Mouse (Mus musculus) hindbrain, embryonic 12.5 days (tissue): Measurements from ENCODE around the gene Prdx2. TPM values are rescaled to one million over a fixed set of nuclear protein-coding genes. Genes with fewer than 3 reads are reported as not detected.

Source experiments
- ATAC-seq: fragments of 200-750 bp; cut with Nextera tagmentation; 2 replicates; pipeline ENCODE4 v1.8.0; 2017; ENCODE audit warnings: moderate TSS enrichment; ENCODE audit not compliant: low FRiP score
- H3K27ac ChIP-seq: fragments of 300-500 bp; sonication (generic); 2 replicates; pipeline ENCODE4 v1.5.1; 2016; ENCODE audit warnings: mild to moderate bottlenecking
- H3K27me3 ChIP-seq: fragments of 300-500 bp; sonication (generic); 2 replicates; pipeline ENCODE4 v1.6.1; 2016; ENCODE audit warnings: mild to moderate bottlenecking
- H3K36me3 ChIP-seq: fragments of 300-500 bp; sonication (generic); 2 replicates; pipeline ENCODE4 v1.6.1; 2016; ENCODE audit warnings: mild to moderate bottlenecking
- H3K4me1 ChIP-seq: fragments of 300-500 bp; sonication (generic); 2 replicates; pipeline ENCODE4 v1.6.1; 2016
- H3K4me2 ChIP-seq: fragments of 300-500 bp; sonication (generic); replicated peaks from 2 replicates; pipeline ENCODE4 v1.6.1; 2016; ENCODE audit warnings: mild to moderate bottlenecking
- H3K4me3 ChIP-seq: fragments of 300-500 bp; sonication (generic); 2 replicates; pipeline ENCODE4 v1.5.1; 2016; ENCODE audit warnings: mild to moderate bottlenecking
- H3K9ac ChIP-seq: fragments of 300-500 bp; sonication (generic); 2 replicates; pipeline ENCODE4 v1.6.1; 2016; ENCODE audit warnings: mild to moderate bottlenecking, moderate library complexity
- H3K9me3 ChIP-seq: fragments of 300-500 bp; sonication (generic); replicated peaks from 2 replicates; pipeline ENCODE4 v1.6.1; 2016; ENCODE audit warnings: mild to moderate bottlenecking
- WGBS: fragments of 180-500 bp; shearing (Covaris S2); methylation state at CpG from one replicate; pipeline ENCODE4 v1.1.7; 2016; 5-methylcytosine and 5-hydroxymethylcytosine counted together
- polyA plus RNA-seq: library from polyadenylated mRNA; unstranded; fragments of >200 nt; fragmentation: Nextera tagmentation; extraction: Ambion mirVana; gene quantifications from 2 replicates; pipeline ENCODE4 v1.2.1, GENCODE M21; 2016

The Prdx2 gene
- polyA plus RNA-seq, 1 experiment from 2014 or later, result 1,187 TPM

DNA sequence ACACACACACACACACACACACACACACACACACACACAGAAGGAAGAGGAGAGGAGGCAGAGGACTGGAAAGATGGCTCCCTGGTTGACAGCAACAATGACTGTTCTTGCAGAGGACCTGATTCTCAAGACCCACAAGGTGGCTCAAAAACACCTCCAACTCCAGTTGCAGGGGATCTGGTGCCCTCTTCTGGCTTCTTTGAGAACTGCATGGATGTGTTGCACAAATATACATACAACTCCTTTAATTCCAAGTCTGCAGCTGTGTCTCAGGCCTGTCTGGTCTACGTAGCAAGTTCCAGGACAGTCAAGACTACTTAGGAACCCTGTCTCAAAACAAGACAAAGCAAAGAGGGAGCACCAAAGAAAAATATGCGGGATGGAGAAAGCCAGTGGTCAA lies 12.6 kb upstream of the Prdx2 start:
- Histone ChIP-seq H3K27me3 (peaks cover 13% of the 10 kb centered on the region), H3K27ac (no peak overlapping the region), H3K36me3 (peaks cover 22% of the 10 kb centered on the region), H3K9ac (no peak overlapping the region), H3K9me3 (no peaks in the 10 kb centered on the region), H3K4me1 (no peaks in the 10 kb centered on the region), H3K4me3 (no peak overlapping the region), H3K4me2 (no peak overlapping the region)
- no peak for ATAC-seq
- 45% methylated on average over 2 of the region's 2 CpGs for WGBS

DNA sequence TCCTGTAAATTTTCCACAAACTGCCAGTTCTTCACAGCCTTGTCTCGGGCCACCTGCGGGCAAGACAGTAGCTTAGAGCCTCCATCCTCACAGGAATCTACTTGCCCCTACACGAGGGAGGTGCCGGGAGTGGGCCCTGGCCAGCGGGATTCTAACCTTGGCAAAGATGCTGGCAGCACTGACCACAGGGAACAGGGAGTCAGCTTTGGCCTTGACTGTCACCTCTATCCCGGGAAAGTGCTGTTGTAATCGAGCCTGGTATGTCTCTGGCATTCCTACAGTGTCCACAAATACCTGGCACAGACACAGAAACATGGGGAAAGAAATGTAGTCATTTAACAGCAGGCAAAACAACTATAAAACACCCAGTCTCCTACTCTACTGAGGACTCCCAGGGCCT lies 9.6 kb upstream of the Prdx2 start:
- peaks cover under 1% of the 10 kb centered on the region for H3K4me1 ChIP-seq
- H3K9me3 ChIP-seq, result no peaks in the 10 kb centered on the region
- no peak overlapping the region for H3K4me3 ChIP-seq
- no peak for ATAC-seq
- 97% methylated on average over 7 of the region's 7 CpGs for WGBS
- H3K9ac ChIP-seq, result no peak overlapping the region
- H3K27me3 ChIP-seq, result no peaks in the 10 kb centered on the region
- H3K27ac ChIP-seq, result no peak overlapping the region
- H3K4me2 ChIP-seq, result no peak overlapping the region
- H3K36me3 ChIP-seq, result peaks cover 22% of the 10 kb centered on the region

DNA sequence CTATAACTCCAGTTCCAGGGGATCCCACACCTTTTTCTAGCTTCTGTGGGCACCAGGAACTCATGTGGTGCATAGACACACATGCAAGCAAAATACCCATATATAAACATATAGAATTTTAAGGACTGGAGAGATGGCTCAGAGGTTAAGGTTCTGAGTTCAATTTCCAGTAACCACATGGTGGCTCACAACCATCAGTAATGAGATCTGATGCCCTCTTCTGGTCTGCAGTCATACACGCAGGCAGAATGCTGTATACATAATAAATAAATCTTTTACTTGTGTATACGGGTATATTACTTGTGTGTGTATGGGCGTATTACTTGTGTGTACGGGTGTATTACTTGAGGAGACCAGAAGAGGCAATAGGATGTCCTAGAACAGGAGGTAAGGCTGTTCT lies 5.4 kb upstream of the Prdx2 start:
- ATAC-seq, result no peak
- Histone ChIP-seq H3K4me1 (peaks cover 26% of the 10 kb centered on the region), H3K27me3 (no peaks in the 10 kb centered on the region), H3K4me3 (no peak overlapping the region), H3K4me2 (no peak overlapping the region), H3K9ac (no peak overlapping the region), H3K9me3 (no peaks in the 10 kb centered on the region), H3K27ac (no peak overlapping the region), H3K36me3 (peaks cover 7% of the 10 kb centered on the region)
- 94% methylated on average over 4 of the region's 4 CpGs for WGBS

DNA sequence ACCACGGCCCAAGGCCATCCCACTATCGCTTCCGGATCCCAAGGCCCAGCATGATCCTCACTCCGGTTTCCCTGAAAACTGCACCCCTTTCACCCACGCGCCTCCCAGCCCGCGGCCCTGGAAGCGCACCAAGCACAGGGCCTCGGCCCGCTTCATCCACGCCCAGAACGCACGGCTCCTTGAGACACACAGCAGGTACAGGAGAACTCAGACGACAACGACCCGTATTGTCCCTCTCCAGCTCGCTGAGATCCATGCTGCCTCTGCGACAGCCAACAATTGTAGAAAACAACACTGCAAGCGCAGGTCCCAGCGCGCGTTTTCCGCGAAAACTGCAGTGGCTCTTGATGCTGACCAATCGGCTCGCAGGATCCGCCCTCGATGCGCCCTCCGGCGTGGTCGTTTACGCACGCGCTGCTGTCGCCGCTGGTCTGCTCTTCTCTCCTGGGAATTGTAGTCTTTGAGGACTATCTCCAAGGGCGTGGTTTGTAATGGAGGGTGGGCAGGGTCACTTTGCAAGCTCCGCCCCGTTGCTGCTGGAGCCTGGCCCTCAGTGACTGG lies 3.6 kb upstream of the Prdx2 start:
- Histone ChIP-seq H3K27me3 (no peaks in the 10 kb centered on the region), H3K9ac (peak overlapping the region; percentile 66), H3K4me3 (peak overlapping the region; percentile 63), H3K4me2 (peak overlapping the region; percentile 86), H3K36me3 (peaks cover under 1% of the 10 kb centered on the region; the same call in 1 of the 2 replicates), H3K4me1 (peaks cover 31% of the 10 kb centered on the region), H3K27ac (peak overlapping the region; percentile 57; the same call in 1 of the 2 replicates), H3K9me3 (no peaks in the 10 kb centered on the region)
- peak; percentile 75 for ATAC-seq
- WGBS, result under 1% methylated on average over 41 of the region's 41 CpGs

- Histone ChIP-seq H3K27me3 (no peaks in the 10 kb centered on the region), H3K4me1 (peaks cover 39% of the 10 kb centered on the region), H3K4me2 (peak overlapping the region; percentile 86; the same call in 1 of the 2 replicates), H3K9me3 (no peaks in the 10 kb centered on the region), H3K9ac (no peak overlapping the region), H3K27ac (no peak overlapping the region), H3K4me3 (peak overlapping the region; percentile 63; the same call in 1 of the 2 replicates), H3K36me3 (peaks cover 8% of the 10 kb centered on the region)
- WGBS, result 51% methylated on average over 3 of the region's 3 CpGs
- no peak for ATAC-seq
These were observed 2.8 kb upstream of the Prdx2 start for GRCm38 (mm10) chr8:84966603-84967002.

GRCm38 (mm10) chr8:84967532-84968304 lies 1.7 kb upstream of the Prdx2 start:
- WGBS, result 88% methylated on average over 13 of the region's 13 CpGs
- H3K4me1 ChIP-seq, result peaks cover 41% of the 10 kb centered on the region
- no peak for ATAC-seq
- H3K36me3 ChIP-seq, result peaks cover 19% of the 10 kb centered on the region
- no peaks in the 10 kb centered on the region for H3K27me3 ChIP-seq
- no peak overlapping the region for H3K4me3 ChIP-seq
- H3K9me3 ChIP-seq, result no peaks in the 10 kb centered on the region
- H3K4me2 ChIP-seq, result no peak overlapping the region
- H3K9ac ChIP-seq, result no peak overlapping the region
- H3K27ac ChIP-seq, result no peak overlapping the region

DNA sequence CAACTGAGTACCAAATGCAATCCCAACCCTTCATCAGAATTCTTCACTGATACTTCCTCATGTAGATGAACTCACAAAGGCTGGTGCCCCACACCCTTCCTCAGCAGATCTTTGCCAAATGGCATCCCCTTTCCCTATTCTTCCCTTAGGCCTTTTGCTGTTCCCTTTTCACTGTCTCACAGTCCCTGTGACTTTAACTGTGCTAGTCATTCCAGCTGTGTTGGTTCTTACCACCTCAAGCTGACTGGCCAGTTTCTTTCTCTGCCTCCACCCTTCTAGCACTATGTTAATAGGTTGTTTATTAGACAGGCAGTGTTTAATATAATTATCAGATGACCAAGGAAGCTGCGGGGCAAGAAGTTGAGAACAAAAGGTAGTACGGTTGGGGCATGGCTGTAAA lies 737 bp upstream of the Prdx2 start:
- Histone ChIP-seq H3K9me3 (no peaks in the 10 kb centered on the region), H3K4me1 (peaks cover 41% of the 10 kb centered on the region), H3K36me3 (peaks cover 29% of the 10 kb centered on the region), H3K9ac (peak overlapping the region; percentile 91), H3K4me3 (peak overlapping the region; percentile 78), H3K27ac (peak overlapping the region; percentile 80; the same call in 1 of the 2 replicates), H3K27me3 (no peaks in the 10 kb centered on the region), H3K4me2 (peak overlapping the region; percentile 91)
- 23% methylated on average over 2 of the region's 2 CpGs for WGBS
- no peak for ATAC-seq

DNA sequence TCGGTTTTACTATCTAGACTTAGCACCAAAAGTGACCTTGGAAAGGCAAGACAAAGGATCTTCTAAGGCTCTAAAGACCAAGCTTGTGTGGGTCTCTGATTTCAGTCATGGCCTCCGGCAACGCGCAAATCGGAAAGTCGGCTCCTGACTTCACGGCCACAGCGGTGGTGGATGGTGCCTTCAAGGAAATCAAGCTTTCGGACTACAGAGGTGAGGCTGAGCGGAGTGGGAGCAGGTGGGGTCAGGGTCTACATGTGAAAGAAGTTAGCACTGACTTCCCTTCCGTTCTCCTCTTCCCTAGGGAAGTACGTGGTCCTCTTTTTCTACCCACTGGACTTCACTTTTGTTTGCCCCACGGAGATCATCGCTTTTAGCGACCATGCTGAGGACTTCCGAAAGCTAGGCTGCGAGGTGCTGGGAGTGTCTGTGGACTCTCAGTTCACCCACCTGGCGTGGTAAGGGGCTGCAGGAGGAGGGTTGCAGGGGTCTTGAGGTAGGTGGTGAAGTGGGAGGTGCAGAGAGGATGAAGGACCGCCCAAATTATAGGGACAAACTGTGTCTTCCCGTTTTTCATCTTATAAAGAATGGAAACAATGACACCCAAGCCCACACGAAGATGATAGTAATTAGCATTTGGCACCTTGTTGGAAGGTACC lies 876 bp downstream of the Prdx2 start:
- peak overlapping the region; percentile 91 for H3K4me2 ChIP-seq
- peaks cover 36% of the 10 kb centered on the region for H3K4me1 ChIP-seq
- peak overlapping the region; percentile 91 for H3K9ac ChIP-seq
- H3K27me3 ChIP-seq, result no peaks in the 10 kb centered on the region
- H3K9me3 ChIP-seq, result no peaks in the 10 kb centered on the region
- peak overlapping the region; percentile 80 for H3K27ac ChIP-seq
- WGBS, result 10% methylated on average over 21 of the region's 21 CpGs
- ATAC-seq, result no peak
- peak overlapping the region; percentile 78 for H3K4me3 ChIP-seq
- peaks cover 35% of the 10 kb centered on the region for H3K36me3 ChIP-seq

- Histone ChIP-seq H3K9me3 (no peaks in the 10 kb centered on the region), H3K4me3 (peak overlapping the region; percentile 78), H3K9ac (peak overlapping the region; percentile 91), H3K27me3 (no peaks in the 10 kb centered on the region), H3K27ac (0 out of 2 replicates have a peak overlapping the region, but pooled peaks have one; percentile 80), H3K36me3 (peaks cover 35% of the 10 kb centered on the region), H3K4me1 (peaks cover 37% of the 10 kb centered on the region), H3K4me2 (peak overlapping the region; percentile 91)
- no peak for ATAC-seq
- 73% methylated on average over 5 of the region's 5 CpGs for WGBS
These were observed 1.5 kb downstream of the Prdx2 start for GRCm38 (mm10) chr8:84970913-84971312.

- H3K4me3 ChIP-seq, result no peak overlapping the region
- no peak overlapping the region for H3K9ac ChIP-seq
- no peak overlapping the region for H3K4me2 ChIP-seq
- H3K4me1 ChIP-seq, result peaks cover 47% of the 10 kb centered on the region
- H3K9me3 ChIP-seq, result no peaks in the 10 kb centered on the region
- ATAC-seq, result no peak
- WGBS, result 91% methylated on average over 1 of the region's 1 CpGs
- peaks cover 13% of the 10 kb centered on the region for H3K27me3 ChIP-seq
- H3K27ac ChIP-seq, result no peak overlapping the region
- peaks cover 35% of the 10 kb centered on the region for H3K36me3 ChIP-seq
These were observed 3.7 kb downstream of the Prdx2 start for GRCm38 (mm10) chr8:84973079-84973478.

GRCm38 (mm10) chr8:84973803-84974542 lies 4.6 kb downstream of the Prdx2 start:
- H3K27ac ChIP-seq, result no peak overlapping the region
- peaks cover 35% of the 10 kb centered on the region for H3K36me3 ChIP-seq
- peaks cover 22% of the 10 kb centered on the region for H3K27me3 ChIP-seq
- WGBS, result 67% methylated on average over 4 of the region's 4 CpGs
- H3K4me3 ChIP-seq, result no peak overlapping the region
- H3K9me3 ChIP-seq, result no peaks in the 10 kb centered on the region
- no peak overlapping the region for H3K9ac ChIP-seq
- H3K4me2 ChIP-seq, result no peak overlapping the region
- ATAC-seq, result no peak
- peaks cover 51% of the 10 kb centered on the region for H3K4me1 ChIP-seq
